ENCODE assay signal across 8 mouse cellular contexts in the genomic region with DNA sequence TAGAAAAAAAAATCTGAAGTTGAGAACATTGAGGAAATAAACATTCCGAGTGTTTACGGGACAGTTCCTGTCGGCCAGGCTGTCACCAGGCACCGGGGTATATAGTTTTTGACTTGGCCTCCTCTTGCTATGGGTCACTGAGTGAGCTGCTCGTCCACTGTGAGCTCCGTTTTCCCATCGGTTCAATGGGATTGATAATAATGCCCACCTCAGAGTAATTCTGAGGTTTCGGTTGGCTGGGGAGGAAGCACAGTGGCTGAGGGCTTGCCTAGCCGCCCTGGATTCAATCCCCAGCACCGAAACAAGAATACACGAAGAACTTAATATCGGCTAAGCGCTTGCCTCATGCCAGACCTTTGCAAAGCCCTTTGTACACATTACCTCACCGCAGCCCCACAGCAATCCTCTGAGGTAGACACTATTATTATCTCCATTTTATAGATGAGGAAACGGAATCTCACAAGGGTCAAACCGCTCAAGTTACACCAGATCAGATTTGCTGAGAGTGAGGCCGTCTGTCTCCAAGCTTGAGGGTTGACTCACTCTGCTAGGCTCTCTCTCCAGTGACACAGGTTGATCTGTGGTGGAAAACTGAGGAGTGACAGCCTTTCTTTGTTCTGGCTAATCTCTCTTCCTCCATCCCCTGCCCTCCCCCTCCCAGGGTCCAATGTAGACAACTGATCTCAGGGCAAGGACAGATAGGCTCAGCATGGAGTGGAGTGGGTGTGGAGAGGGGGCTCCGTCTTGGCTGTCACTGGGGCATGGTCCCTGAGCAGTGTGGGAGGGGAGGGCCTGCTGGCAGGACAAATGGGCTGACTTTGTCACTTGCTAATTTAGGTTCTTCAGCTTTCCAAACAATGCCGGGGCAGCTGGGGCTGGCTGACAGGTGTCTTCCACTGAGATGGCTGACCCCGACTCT. TPM values are rescaled to one million over a fixed set of nuclear protein-coding genes. Genes with fewer than 3 reads are reported as not detected.
A peak's percentile ranks its signal among the peaks of the same experiment; 100 is the strongest.
DNase-seq lines count a peak whose midpoint lies in the region; ATAC-seq and TF ChIP-seq lines count a peak whose summit lies in the region.

No protein-coding gene starts in this region.

- 7% methylated on average over 20 of the region's 20 CpGs for WGBS in heart, embryonic 13.5 days
- WGBS in forebrain, embryonic 16.5 days, result 50% methylated on average over 20 of the region's 20 CpGs
- 12% methylated on average over 20 of the region's 20 CpGs for WGBS in liver, embryonic 14.5 days (ENCODE audit: insufficient replicate concordance)
- WGBS in neural tube, embryonic 14.5 days, result 50% methylated on average over 20 of the region's 20 CpGs

- TF ChIP-seq CTCF in liver, embryonic 14.5 days (IDR thresholded peaks at IDR 0.05; ENCODE audit: low read depth), result no peak

- H3K9me3 ChIP-seq in heart, embryonic 13.5 days, result no peaks in the 10 kb centered on the region
- no peaks in the 10 kb centered on the region for H3K9me3 ChIP-seq in forebrain, embryonic 16.5 days (ENCODE audit: control insufficient read depth, low read length)
- no peaks in the 10 kb centered on the region for H3K9me3 ChIP-seq in liver, embryonic 14.5 days (ENCODE audit: control insufficient read depth, low read length)
- no peaks in the 10 kb centered on the region for H3K9me3 ChIP-seq in neural tube, embryonic 14.5 days (ENCODE audit: control insufficient read depth, low read length)

- peaks cover 87% of the 10 kb centered on the region for H3K4me1 ChIP-seq in heart, embryonic 13.5 days
- peaks cover 9% of the 10 kb centered on the region for H3K4me1 ChIP-seq in forebrain, embryonic 16.5 days (replicated peaks; ENCODE audit: control insufficient read depth, insufficient read depth, low read length)
- peaks cover 2 to 6% of the 10 kb centered on the region in 2 experiments; a peak in 2 of 4 replicates for H3K4me1 ChIP-seq in liver, embryonic 14.5 days (replicated peaks; ENCODE audit: control insufficient read depth in 2 of 2, insufficient read depth in 2 of 2, low read length in 1 of 2)
- H3K4me1 ChIP-seq in neural tube, embryonic 14.5 days (ENCODE audit: control insufficient read depth, insufficient read depth, low read length), result no peaks in the 10 kb centered on the region

- H3K4me3 ChIP-seq in heart, embryonic 13.5 days, result peak overlapping the region; percentile 44
- no peak overlapping the region for H3K4me3 ChIP-seq in forebrain, embryonic 16.5 days (replicated peaks; ENCODE audit: low read length)
- H3K4me3 ChIP-seq in liver, embryonic 14.5 days (ENCODE audit: insufficient read depth in 1 of 2, low read depth in 2 of 2, low read length in 2 of 2), result no peak overlapping the region
- no peak overlapping the region for H3K4me3 ChIP-seq in neural tube, embryonic 14.5 days (ENCODE audit: low read depth, low read length)

- no peaks in the 10 kb centered on the region; the same call in 1 of the 2 replicates for H3K27me3 ChIP-seq in heart, embryonic 13.5 days (replicated peaks)
- no peaks in the 10 kb centered on the region; the same call in 1 of the 2 replicates for H3K27me3 ChIP-seq in forebrain, embryonic 16.5 days (replicated peaks; ENCODE audit: control insufficient read depth, insufficient read depth, low read length)
- peaks cover 8% of the 10 kb centered on the region; the same call in 1 of the 2 replicates for H3K27me3 ChIP-seq in liver, embryonic 14.5 days (ENCODE audit: control insufficient read depth, insufficient read depth, low read length)
- no peaks in the 10 kb centered on the region for H3K27me3 ChIP-seq in neural tube, embryonic 14.5 days (ENCODE audit: control insufficient read depth, insufficient read depth, low read length)

- intact Hi-C loops in heart, postnatal 36 days (cut with DNase I), result no loop called here

- H3K9ac ChIP-seq in heart, embryonic 13.5 days, result peak overlapping the region; percentile 74
- no peak overlapping the region for H3K9ac ChIP-seq in forebrain, embryonic 16.5 days (replicated peaks; ENCODE audit: low read depth, low read length)
- H3K9ac ChIP-seq in liver, embryonic 14.5 days (replicated peaks), result no peak overlapping the region
- no peak overlapping the region; the same call in 1 of the 2 replicates for H3K9ac ChIP-seq in neural tube, embryonic 14.5 days (replicated peaks; ENCODE audit: low read depth, low read length)

- peak; percentile 33; the same call in 1 of the 2 replicates for ATAC-seq in heart, embryonic 13.5 days (ENCODE audit: extremely low read depth, insufficient number of reproducible peaks, low FRiP score, low TSS enrichment)
- ATAC-seq in forebrain, embryonic 16.5 days, result no peak
- no peak for ATAC-seq in liver, embryonic 14.5 days (ENCODE audit: insufficient read depth)
- ATAC-seq in neural tube, embryonic 14.5 days (ENCODE audit: low read depth), result no peak

- H3K36me3 ChIP-seq in heart, embryonic 13.5 days, result no peaks in the 10 kb centered on the region
- no peaks in the 10 kb centered on the region for H3K36me3 ChIP-seq in forebrain, embryonic 16.5 days (ENCODE audit: control insufficient read depth, insufficient read depth)
- no peaks in the 10 kb centered on the region for H3K36me3 ChIP-seq in liver, embryonic 14.5 days (replicated peaks; ENCODE audit: control insufficient read depth, insufficient read depth, low read depth)
- H3K36me3 ChIP-seq in neural tube, embryonic 14.5 days (ENCODE audit: control insufficient read depth, insufficient read depth, low read length), result no peaks in the 10 kb centered on the region

- peak overlapping the region; percentile 74 for H3K4me2 ChIP-seq in heart, embryonic 13.5 days
- H3K4me2 ChIP-seq in forebrain, embryonic 16.5 days (ENCODE audit: low read length), result peak overlapping the region; percentile 47; the same call in 1 of the 2 replicates
- peak overlapping the region; percentile 44 for H3K4me2 ChIP-seq in liver, embryonic 14.5 days (ENCODE audit: low read depth)
- 0 out of 2 replicates have a peak overlapping the region, but pooled peaks have one; percentile 21 for H3K4me2 ChIP-seq in neural tube, embryonic 14.5 days (ENCODE audit: low read depth, low read length)

- peak overlapping the region; percentile 91 for H3K27ac ChIP-seq in heart, embryonic 13.5 days (replicated peaks)
- no peak overlapping the region for H3K27ac ChIP-seq in forebrain, embryonic 16.5 days (ENCODE audit: low read length)
- H3K27ac ChIP-seq in liver, embryonic 14.5 days, result no peak overlapping the region
- H3K27ac ChIP-seq in neural tube, embryonic 14.5 days (ENCODE audit: low read depth, low read length), result no peak overlapping the region

- no peak for DNase-seq in heart, postnatal 36 days
- DNase-seq in liver, embryonic 14.5 days (ENCODE audit: low read depth in 3 of 3, low spot score in 3 of 3), result no peak
- DNase-seq in thymus, postnatal 25 days, result no peak
- DNase-seq in cerebellum, postnatal 4 days (ENCODE audit: low spot score in 2 of 2), result no peak
- no peak for DNase-seq in adrenal gland, postnatal 14 days

- TF ChIP-seq EP300 in liver, embryonic 14.5 days (IDR thresholded peaks at IDR 0.05; ENCODE audit: low read depth), result no peak

RNA-seq across cellular contexts. Expression of gene Tnni1, which starts 15.2 kb away (rescaled TPM):
- 3,602 and 4,207 TPM in 2 replicates for polyA plus RNA-seq in heart, embryonic 13.5 days (2015; fragmentation: Nextera tagmentation; extraction: Ambion mirVana)
- total RNA-seq in heart, postnatal 36 days (2021), result 1 to 10 TPM; 1.0 to 1.4 TPM
- polyA plus RNA-seq in forebrain, embryonic 16.5 days (2015; fragmentation: Nextera tagmentation; extraction: Ambion mirVana), result 0.88 TPM in 1 of 2 replicates, not detected in the other
- polyA plus RNA-seq in liver, embryonic 14.5 days (2012; rRNA removed), result 0.95 and 1.3 TPM in 2 replicates
- 1.5 and 1.7 TPM in 2 replicates for polyA plus RNA-seq in liver, embryonic 14.5 days (2014; fragmentation: Nextera tagmentation; extraction: Ambion mirVana)
- 3.2 and 3.4 TPM in 2 replicates for polyA plus RNA-seq in neural tube, embryonic 14.5 days (2014; fragmentation: Nextera tagmentation; extraction: Ambion mirVana)
- total RNA-seq in adrenal gland, postnatal 14 days (2021), result 0.34 TPM in 1 of 2 replicates, not detected in the other

RNA-seq across cellular contexts. Expression of gene Lad1, which starts 23.9 kb away (rescaled TPM):
- 4.0 and 4.4 TPM in 2 replicates for polyA plus RNA-seq in heart, embryonic 13.5 days (2015; fragmentation: Nextera tagmentation; extraction: Ambion mirVana)
- total RNA-seq in heart, postnatal 36 days (2021), result 1 to 10 TPM; 5.6 to 8.2 TPM
- 0.31 and 0.44 TPM in 2 replicates for polyA plus RNA-seq in forebrain, embryonic 16.5 days (2015; fragmentation: Nextera tagmentation; extraction: Ambion mirVana)
- polyA plus RNA-seq in liver, embryonic 14.5 days (2012; rRNA removed), result 0.12 and 0.30 TPM in 2 replicates
- polyA plus RNA-seq in liver, embryonic 14.5 days (2014; fragmentation: Nextera tagmentation; extraction: Ambion mirVana), result 0.13 and 0.14 TPM in 2 replicates
- polyA plus RNA-seq in neural tube, embryonic 14.5 days (2014; fragmentation: Nextera tagmentation; extraction: Ambion mirVana), result 0.35 and 0.66 TPM in 2 replicates
- 0.45 TPM in 1 of 2 replicates, not detected in the other for total RNA-seq in adrenal gland, postnatal 14 days (2021)

RNA-seq across cellular contexts. Expression of gene Phlda3, which starts 28.6 kb away (rescaled TPM):
- polyA plus RNA-seq in heart, embryonic 13.5 days (2015; fragmentation: Nextera tagmentation; extraction: Ambion mirVana), result 67.1 and 75.3 TPM in 2 replicates
- 10 to 100 TPM in 1 of 2 experiments, 1 to 10 TPM in 1; 9.7 to 13.3 TPM for total RNA-seq in heart, postnatal 36 days (2021)
- polyA plus RNA-seq in forebrain, embryonic 16.5 days (2015; fragmentation: Nextera tagmentation; extraction: Ambion mirVana), result 17.3 and 19.9 TPM in 2 replicates
- 3.2 TPM in 2 replicates for polyA plus RNA-seq in liver, embryonic 14.5 days (2012; rRNA removed)
- 4.5 and 5.2 TPM in 2 replicates for polyA plus RNA-seq in liver, embryonic 14.5 days (2014; fragmentation: Nextera tagmentation; extraction: Ambion mirVana)
- 38.4 and 40.2 TPM in 2 replicates for polyA plus RNA-seq in neural tube, embryonic 14.5 days (2014; fragmentation: Nextera tagmentation; extraction: Ambion mirVana)
- 44.9 and 49.5 TPM in 2 replicates for total RNA-seq in adrenal gland, postnatal 14 days (2021)

RNA-seq across cellular contexts. Expression of gene Tnnt2, which starts 41.7 kb away (rescaled TPM):
- polyA plus RNA-seq in heart, embryonic 13.5 days (2015; fragmentation: Nextera tagmentation; extraction: Ambion mirVana), result 5,554 and 6,221 TPM in 2 replicates
- total RNA-seq in heart, postnatal 36 days (2021), result 1,000 to 10,000 TPM; 8,733 to 8,759 TPM
- 0.60 and 0.63 TPM in 2 replicates for polyA plus RNA-seq in forebrain, embryonic 16.5 days (2015; fragmentation: Nextera tagmentation; extraction: Ambion mirVana)
- 0.16 and 0.68 TPM in 2 replicates for polyA plus RNA-seq in liver, embryonic 14.5 days (2012; rRNA removed)
- 0.19 and 0.39 TPM in 2 replicates for polyA plus RNA-seq in liver, embryonic 14.5 days (2014; fragmentation: Nextera tagmentation; extraction: Ambion mirVana)
- 2.1 TPM in 1 of 2 replicates, not detected in the other for polyA plus RNA-seq in neural tube, embryonic 14.5 days (2014; fragmentation: Nextera tagmentation; extraction: Ambion mirVana)
- 1.3 and 2.6 TPM in 2 replicates for total RNA-seq in adrenal gland, postnatal 14 days (2021)

Comparison
In these comparisons a context has a peak if more than half of its experiments do, and no peak if none do; other contexts are left out.
1. H3K4me2 ChIP-seq: peak in every context shown above with its lines; median percentile 74 in heart, embryonic 13.5 days; 47 in forebrain, embryonic 16.5 days; 44 in liver, embryonic 14.5 days; 21 in neural tube, embryonic 14.5 days.
2. RNA of gene Tnni1, which starts 15.2 kb away (polyA plus RNA-seq): 3,602 to 4,207 TPM in heart, embryonic 13.5 days; 3.2 to 3.4 TPM in neural tube, embryonic 14.5 days, 0.95 to 1.7 TPM in liver, embryonic 14.5 days and 0.88 TPM in forebrain, embryonic 16.5 days; every median in the first group is over 100 times any median in the second.